Mouse (Mus musculus): ENCODE results near the gene Zfp513.

- TF ChIP-seq EP300 (IDR thresholded peaks at IDR 0.05), result no peak
- no peak for TF ChIP-seq CTCF (IDR thresholded peaks at IDR 0.05)
These were observed 38.8 kb upstream of the Zfp513 start, which contains the start of the genes Nrbp1 and Gm9970 for GRCm38 (mm10) chr5:31240637-31241521.
